Mouse (Mus musculus) intestine, embryonic 16.5 days (tissue): Measurements from ENCODE around the gene Cd53. TPM values are rescaled to one million over a fixed set of nuclear protein-coding genes. Genes with fewer than 3 reads are reported as not detected.
A peak's percentile ranks its signal among the peaks of the same experiment; 100 is the strongest.

Experiments used
- ATAC-seq: fragments of 200-750 bp; cut with Nextera tagmentation; 2 replicates; pipeline ENCODE4 v1.8.0; 2017; ENCODE audit warnings: moderate TSS enrichment, moderate library complexity
- H3K27ac ChIP-seq: fragments of 300-500 bp; sonication (generic); 2 replicates; pipeline ENCODE4 v1.5.1; 2014; ENCODE audit warnings: mild to moderate bottlenecking, low read length
- H3K27me3 ChIP-seq: fragments of 300-500 bp; sonication (generic); replicated peaks from 2 replicates; pipeline ENCODE4 v1.6.1; 2014; ENCODE audit warnings: low read length, control low read depth, mixed read lengths; ENCODE audit not compliant: control insufficient read depth, insufficient read depth
- H3K36me3 ChIP-seq: fragments of 300-500 bp; sonication (generic); 2 replicates; pipeline ENCODE4 v1.6.1; 2014; ENCODE audit warnings: low read length, control low read depth; ENCODE audit not compliant: control insufficient read depth, insufficient read depth
- H3K4me1 ChIP-seq: fragments of 300-500 bp; sonication (generic); 2 replicates; pipeline ENCODE4 v1.6.1; 2014; ENCODE audit warnings: low read length, control low read depth, mixed read lengths; ENCODE audit not compliant: control insufficient read depth, insufficient read depth
- H3K4me2 ChIP-seq: fragments of 300-500 bp; sonication (generic); 2 replicates; pipeline ENCODE4 v1.6.1; 2014; ENCODE audit warnings: low read depth, low read length, control low read depth
- H3K4me3 ChIP-seq: fragments of 300-500 bp; sonication (generic); 2 replicates; pipeline ENCODE4 v1.5.1; 2014; ENCODE audit warnings: mild to moderate bottlenecking, low read length
- H3K9ac ChIP-seq: fragments of 300-500 bp; sonication (generic); 2 replicates; pipeline ENCODE4 v1.6.1; 2014; ENCODE audit warnings: low read depth, low read length
- H3K9me3 ChIP-seq: fragments of 300-500 bp; sonication (generic); 2 replicates; pipeline ENCODE4 v1.6.1; 2016; ENCODE audit warnings: low read length, control low read depth; ENCODE audit not compliant: control insufficient read depth
- WGBS: fragments of 180-500 bp; shearing (Covaris S2); extraction: QIAGEN DNeasy Blood & Tissue Kit; methylation state at CpG from one replicate; pipeline ENCODE4 v1.1.7; 2014; 5-methylcytosine and 5-hydroxymethylcytosine counted together
- polyA plus RNA-seq: library from polyadenylated mRNA; unstranded; fragments of >200 nt; fragmentation: Nextera tagmentation; extraction: Ambion mirVana; gene quantifications from 2 replicates; pipeline ENCODE4 v1.2.1, GENCODE M21; 2015

The Cd53 gene
- polyA plus RNA-seq, 1 experiment from 2014 or later = 9.4 TPM

- H3K27ac ChIP-seq = no peak overlapping the region
- H3K4me1 ChIP-seq = no peaks in the 10 kb centered on the region
- no peak overlapping the region for H3K9ac ChIP-seq
- WGBS = 67% methylated on average over 1 of the region's 1 CpGs
- no peak overlapping the region for H3K4me2 ChIP-seq
- no peak for ATAC-seq
- H3K27me3 ChIP-seq = no peaks in the 10 kb centered on the region
- H3K36me3 ChIP-seq = no peaks in the 10 kb centered on the region
- no peaks in the 10 kb centered on the region for H3K9me3 ChIP-seq
- no peak overlapping the region for H3K4me3 ChIP-seq
These were observed 34.1 kb downstream of the Cd53 start for GRCm38 (mm10) chr3:106755898-106756297.

DNA sequence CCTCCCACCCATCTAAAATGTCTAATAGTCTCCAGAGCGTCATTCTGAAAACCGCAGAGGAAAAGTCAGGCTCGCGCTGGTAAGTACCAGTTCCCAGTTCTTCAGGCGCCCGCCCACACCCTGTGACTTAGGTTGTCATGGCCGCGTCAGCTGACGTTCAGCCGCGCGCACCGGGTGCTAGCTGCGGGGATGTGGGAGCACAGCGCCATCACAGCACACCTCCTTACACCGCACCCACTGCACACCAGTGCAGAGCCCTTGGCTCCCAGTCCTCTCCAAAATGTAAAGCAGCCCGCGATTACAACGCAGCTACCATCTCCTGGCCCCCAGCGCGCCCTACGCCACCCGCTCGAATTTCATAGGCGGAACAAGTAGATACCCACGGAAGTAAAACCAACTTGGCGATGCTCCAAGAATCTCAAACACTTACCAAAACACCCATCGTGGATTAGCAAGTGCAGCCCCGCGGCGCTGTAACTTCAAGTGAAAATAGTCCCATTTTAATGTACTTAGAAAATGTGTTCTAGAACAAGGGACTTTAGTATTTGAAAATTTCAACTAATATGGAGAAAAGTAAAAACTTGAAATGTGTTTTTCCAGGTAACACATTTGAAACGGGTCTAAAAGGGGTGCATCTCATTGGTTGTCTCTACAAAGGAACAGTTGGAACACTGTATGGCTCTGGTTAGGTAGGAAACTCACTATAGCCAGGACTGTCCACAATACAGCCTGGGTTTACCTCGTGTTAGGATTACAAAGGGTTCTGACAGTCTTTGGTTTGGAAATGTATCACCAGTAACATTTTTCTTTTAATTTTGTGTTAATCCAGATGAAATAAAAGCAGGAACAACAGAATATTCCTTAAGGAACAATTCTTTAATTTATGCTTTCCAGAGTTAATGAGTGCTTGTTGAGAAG, 67.7 kb downstream of the Cd53 start:
- H3K4me3 ChIP-seq = peak overlapping the region; percentile 77
- H3K27ac ChIP-seq = peak overlapping the region; percentile 97
- H3K4me2 ChIP-seq = peak overlapping the region; percentile 67
- peak overlapping the region; percentile 76 for H3K9ac ChIP-seq
- 1% methylated on average over 33 of the region's 33 CpGs for WGBS
- no peaks in the 10 kb centered on the region for H3K9me3 ChIP-seq
- H3K27me3 ChIP-seq = no peaks in the 10 kb centered on the region
- ATAC-seq = peak; percentile 95
- H3K4me1 ChIP-seq = 0 out of 2 replicates have a peak, but pooled peaks cover 2% of the 10 kb centered on the region
- H3K36me3 ChIP-seq = no peaks in the 10 kb centered on the region

- Histone ChIP-seq H3K4me2 (peak overlapping the region; percentile 67), H3K27me3 (no peaks in the 10 kb centered on the region), H3K36me3 (no peaks in the 10 kb centered on the region), H3K9ac (peak overlapping the region; percentile 76), H3K9me3 (no peaks in the 10 kb centered on the region), H3K4me3 (peak overlapping the region; percentile 77), H3K4me1 (0 out of 2 replicates have a peak, but pooled peaks cover 2% of the 10 kb centered on the region), H3K27ac (peak overlapping the region; percentile 97)
- peak; percentile 99 for ATAC-seq
- WGBS = 2% methylated on average over 31 of the region's 31 CpGs
These were observed 68.4 kb downstream of the Cd53 start for GRCm38 (mm10) chr3:106721397-106722027.

Other genes with a start within 250 kb of the Cd53 start
- 121 and 133 TPM in 2 replicates for gene Dram2, start 242.4 kb downstream of the Cd53 start, polyA plus RNA-seq
- 65.7 and 67.1 TPM in 2 replicates for gene Cept1, start 242.3 kb downstream of the Cd53 start, polyA plus RNA-seq
- gene Lrif1, start 105.2 kb downstream of the Cd53 start, polyA plus RNA-seq = 10.9 and 12.9 TPM in 2 replicates
- not detected in 2 replicates for gene Olfr266, start 36.1 kb upstream of the Cd53 start, polyA plus RNA-seq
- 0.73 and 0.88 TPM in 2 replicates for gene Kcna3, start 246.0 kb upstream of the Cd53 start, polyA plus RNA-seq